Mouse (Mus musculus): ENCODE data around the gene Cldn14.

- no peak for TF ChIP-seq CTCF (IDR thresholded peaks at IDR 0.05; ENCODE audit: low read depth)
- TF ChIP-seq EP300 (IDR thresholded peaks at IDR 0.05; ENCODE audit: low read depth), result no peak
These were observed 26.3 kb downstream of the Cldn14 start for GRCm38 (mm10) chr16:93982341-93982740.

Measured in liver, embryonic 14.5 days (tissue).